Comparison of ENCODE assay signal across 9 mouse cellular contexts in the genomic region with DNA sequence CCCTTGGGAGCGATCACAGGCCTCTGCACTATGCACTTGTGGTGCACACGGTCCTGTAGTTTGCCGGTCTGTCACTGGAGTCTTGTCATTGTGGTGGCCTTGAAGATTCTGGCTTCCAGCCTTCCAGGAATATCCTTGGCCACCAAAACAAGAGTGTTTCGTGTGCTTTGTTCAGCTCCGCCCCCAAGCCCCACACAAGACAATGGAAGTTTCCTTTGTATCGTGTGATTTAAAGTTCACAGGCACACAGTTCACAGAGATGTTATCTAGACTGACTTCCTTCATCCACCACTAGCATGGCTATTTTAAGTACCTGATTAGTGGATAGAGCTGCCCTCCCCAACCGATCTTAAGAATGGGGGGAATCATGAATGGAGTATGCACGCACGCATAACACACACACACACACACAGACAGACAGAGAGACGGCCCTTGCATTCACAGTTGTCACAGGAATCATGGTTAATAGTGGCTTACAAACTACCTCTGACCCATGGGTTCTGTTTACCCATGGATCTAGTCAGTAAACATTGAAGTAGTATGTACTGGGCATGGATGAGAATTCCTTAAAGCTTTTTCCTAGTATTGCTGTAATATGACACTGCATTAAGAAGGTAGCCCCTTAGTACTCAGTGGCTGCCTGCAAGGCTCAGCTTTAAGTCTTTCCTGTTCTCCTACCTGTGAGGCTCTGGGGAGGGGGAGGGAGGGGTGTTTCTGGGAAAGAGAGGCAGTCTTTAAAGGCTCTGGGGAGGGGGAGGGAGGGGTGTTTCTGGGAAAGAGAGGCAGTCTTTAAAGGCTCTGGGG.
DNase-seq lines count a peak whose midpoint lies in the region; ATAC-seq and TF ChIP-seq lines count a peak whose summit lies in the region.
"Had no signal": no experiment of that assay in that cellular context is flagged by ENCODE, and none has a peak within 500 bp of the region (broad histone marks: within the 10 kb centered on the region; RNA-seq: fewer than 3 reads in every experiment).

No protein-coding gene starts in this region.

- H3K4me1 ChIP-seq in heart, postnatal 0 days (ENCODE audit: control insufficient read depth, insufficient read depth): peaks cover 17% of the 10 kb centered on the region
- H3K4me1 ChIP-seq in stomach, embryonic 15.5 days: peaks cover 33% of the 10 kb centered on the region

- H3K4me2 ChIP-seq in heart, postnatal 0 days (ENCODE audit: low read depth, low read length): peak overlapping the region; percentile 19; the same call in 1 of the 2 replicates
- H3K4me2 ChIP-seq in stomach, embryonic 15.5 days: no peak overlapping the region

- H3K9ac ChIP-seq in heart, postnatal 0 days (replicated peaks; ENCODE audit: low read depth, low read length): no peak overlapping the region
- H3K9ac ChIP-seq in stomach, embryonic 15.5 days: no peak overlapping the region

- H3K4me3 ChIP-seq in heart, postnatal 0 days (ENCODE audit: low read depth, low read length): no peak overlapping the region
- H3K4me3 ChIP-seq in stomach, embryonic 15.5 days (replicated peaks): no peak overlapping the region

- peak; percentile 78 for ATAC-seq in heart, postnatal 0 days (ENCODE audit: insufficient read depth, low read depth)
- ATAC-seq in stomach, embryonic 15.5 days (ENCODE audit: insufficient read depth, low FRiP score, low read depth): peak; percentile 73

- H3K27me3 ChIP-seq in heart, postnatal 0 days (ENCODE audit: control insufficient read depth, insufficient read depth, low read length): no peaks in the 10 kb centered on the region
- H3K27me3 ChIP-seq in stomach, embryonic 15.5 days (replicated peaks): no peaks in the 10 kb centered on the region

- no peak for TF ChIP-seq CTCF in heart, postnatal 0 days (IDR thresholded peaks at IDR 0.05; ENCODE audit: low read depth)

- 21% methylated on average over 10 of the region's 10 CpGs for WGBS in heart, postnatal 0 days
- WGBS in stomach, embryonic 15.5 days: 57% methylated on average over 10 of the region's 10 CpGs

- no peak overlapping the region for H3K27ac ChIP-seq in heart, postnatal 0 days (ENCODE audit: low read depth)
- peak overlapping the region; percentile 44; the same call in 1 of the 2 replicates for H3K27ac ChIP-seq in stomach, embryonic 15.5 days

- no peak; the same call in 1 of the 2 replicates for TF ChIP-seq EP300 in heart, postnatal 0 days (IDR thresholded peaks at IDR 0.05; ENCODE audit: low read depth)

- no peaks in the 10 kb centered on the region for H3K36me3 ChIP-seq in heart, postnatal 0 days (replicated peaks; ENCODE audit: control insufficient read depth, insufficient read depth, low read length)
- no peaks in the 10 kb centered on the region for H3K36me3 ChIP-seq in stomach, embryonic 15.5 days

- H3K9me3 ChIP-seq in heart, postnatal 0 days (replicated peaks; ENCODE audit: control insufficient read depth, low read length): no peaks in the 10 kb centered on the region
- H3K9me3 ChIP-seq in stomach, embryonic 15.5 days: no peaks in the 10 kb centered on the region

- peak; percentile 33 for DNase-seq in lung, postnatal 10 days
- DNase-seq in lung, postnatal 36 days: no peak
- DNase-seq in heart, postnatal 0 days (ENCODE audit: low spot score): peak; percentile 14
- peak; percentile 52 to 75 for DNase-seq in kidney, postnatal 25 days
- DNase-seq in cerebellum, adult 8-10 months: no peak
- no peak for DNase-seq in cerebellum, adult 9-11 months
- no peak for DNase-seq in left cerebral cortex, adult 9 months (ENCODE audit: low spot score in 2 of 2)
- DNase-seq: gastrocnemius, postnatal 14 days had no signal

Comparison
In these comparisons a context has a peak if more than half of its experiments do, and no peak if none do; other contexts are left out.
1. DNase-seq: peak in lung, postnatal 10 days (single experiment), heart, postnatal 0 days (single experiment) and kidney, postnatal 25 days (2 of 2); none in lung, postnatal 36 days (single experiment), cerebellum, adult 8-10 months (single experiment), cerebellum, adult 9-11 months (single experiment) and left cerebral cortex, adult 9 months (0 of 2).